Mouse (Mus musculus) liver, postnatal 0 days (tissue): Measurements from ENCODE around the gene Rogdi. TPM values are rescaled to one million over a fixed set of nuclear protein-coding genes. Genes with fewer than 3 reads are reported as not detected.

Experiments
- ATAC-seq: fragments of 200-750 bp; cut with Nextera tagmentation; 2 replicates; pipeline ENCODE4 v1.8.0; 2017; ENCODE audit warnings: mild to moderate bottlenecking, moderate library complexity
- DNase-seq: peaks from one replicate; pipeline ENCODE4 v3.0.0-alpha.2; 2016
- H3K27ac ChIP-seq: fragments of 300-500 bp; sonication (generic); 2 replicates; pipeline ENCODE4 v1.5.1; 2014; ENCODE audit warnings: antibody characterized with exemption, moderate library complexity, mild to moderate bottlenecking, low read depth
- H3K27me3 ChIP-seq: fragments of 300-500 bp; sonication (generic); 2 replicates; pipeline ENCODE4 v1.6.1; 2014; ENCODE audit warnings: low read length, control low read depth, mixed read lengths; ENCODE audit not compliant: insufficient read depth
- H3K36me3 ChIP-seq: fragments of 300-500 bp; sonication (generic); replicated peaks from 2 replicates; pipeline ENCODE4 v1.6.1; 2014; ENCODE audit warnings: mild to moderate bottlenecking, control low read depth, low read length, moderate library complexity, mixed read lengths; ENCODE audit not compliant: insufficient read depth
- H3K4me1 ChIP-seq: fragments of 300-500 bp; sonication (generic); 2 replicates; pipeline ENCODE4 v1.6.1; 2014; ENCODE audit warnings: antibody characterized with exemption, mild to moderate bottlenecking, control low read depth; ENCODE audit not compliant: insufficient read depth
- H3K4me2 ChIP-seq: fragments of 300-500 bp; sonication (generic); 2 replicates; pipeline ENCODE4 v1.6.1; 2014; ENCODE audit warnings: low read depth, mild to moderate bottlenecking, low read length, moderate library complexity, mixed read lengths
- H3K4me3 ChIP-seq: fragments of 300-500 bp; sonication (generic); 2 replicates; pipeline ENCODE4 v1.5.1; 2014; ENCODE audit warnings: low read depth, low read length
- H3K9ac ChIP-seq: fragments of 300-500 bp; sonication (generic); replicated peaks from 2 replicates; pipeline ENCODE4 v1.6.1; 2014; ENCODE audit warnings: mild to moderate bottlenecking, moderate library complexity
- H3K9me3 ChIP-seq: fragments of 300-500 bp; sonication (generic); 2 replicates; pipeline ENCODE4 v1.6.1; 2016; ENCODE audit warnings: mild to moderate bottlenecking, control low read depth, low read length, mixed read lengths
- CTCF ChIP-seq: sonication (generic); IDR thresholded peaks from 2 replicates; pipeline ENCODE4 v1.5.1; 2016; ENCODE audit warnings: antibody characterized with exemption, low read depth
- EP300 ChIP-seq: IDR thresholded peaks from 2 replicates; pipeline ENCODE4 v1.6.1; 2016; ENCODE audit warnings: antibody characterized with exemption, low read depth, mild to moderate bottlenecking
- WGBS: fragments of 180-500 bp; shearing (Covaris S2); extraction: QIAGEN DNeasy Blood & Tissue Kit; methylation state at CpG from one replicate; pipeline ENCODE4 v1.1.7; 2014; ENCODE audit not compliant: insufficient replicate concordance; 5-methylcytosine and 5-hydroxymethylcytosine counted together
- polyA plus RNA-seq: library from polyadenylated mRNA; unstranded; fragments of >200 nt; fragmentation: Nextera tagmentation; extraction: Ambion mirVana; gene quantifications from 2 replicates; pipeline ENCODE4 v1.2.1, GENCODE M21; 2015

Gene Rogdi
- polyA plus RNA-seq, 1 experiment from 2014 or later: 105 TPM

DNA sequence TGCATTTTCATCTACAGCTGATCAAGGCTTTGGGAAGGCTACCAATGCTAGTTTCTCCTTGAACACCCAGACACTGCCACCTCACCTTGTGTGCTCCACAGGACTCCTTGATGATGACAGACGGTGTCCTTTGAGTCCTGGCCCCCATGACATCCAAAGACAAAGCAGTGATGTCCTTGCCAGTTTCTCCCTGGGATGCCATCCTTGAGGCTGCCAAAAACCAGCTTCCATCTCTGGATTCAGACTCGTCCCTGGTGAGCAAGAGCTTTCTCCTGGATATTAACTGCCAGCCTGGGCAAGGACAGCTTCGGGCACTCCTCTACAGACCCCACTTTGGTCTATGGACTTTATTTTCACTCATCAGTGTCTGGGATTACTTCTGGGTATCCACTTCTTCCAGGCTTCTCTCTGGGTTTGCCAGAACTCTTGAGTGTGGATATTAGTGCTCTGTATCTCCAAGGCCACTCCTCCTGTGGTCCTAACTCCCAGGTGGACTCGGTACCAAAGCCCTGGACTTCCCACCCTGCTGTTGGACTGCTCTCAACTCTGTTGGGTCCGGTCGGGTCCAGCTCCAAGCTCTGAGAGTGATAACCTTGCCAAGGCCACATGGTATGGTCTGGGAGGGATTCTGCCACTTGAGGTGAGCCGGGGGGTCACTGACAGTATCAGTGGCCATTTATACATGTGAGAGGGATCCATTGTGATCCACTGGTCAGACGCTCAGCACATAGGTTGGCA, 47.8 kb downstream of the Rogdi start:
- H3K9me3 ChIP-seq: no peaks in the 10 kb centered on the region
- no peak overlapping the region for H3K9ac ChIP-seq
- H3K4me3 ChIP-seq: no peak overlapping the region
- no peak overlapping the region for H3K27ac ChIP-seq
- H3K36me3 ChIP-seq: no peaks in the 10 kb centered on the region
- no peak for ATAC-seq
- WGBS: 76% methylated on average over 8 of the region's 8 CpGs
- no peaks in the 10 kb centered on the region for H3K27me3 ChIP-seq
- TF ChIP-seq EP300 (no peak), CTCF (no peak)
- peaks cover 16% of the 10 kb centered on the region for H3K4me1 ChIP-seq
- DNase-seq: no peak
- H3K4me2 ChIP-seq: peak overlapping the region; percentile 94

DNA sequence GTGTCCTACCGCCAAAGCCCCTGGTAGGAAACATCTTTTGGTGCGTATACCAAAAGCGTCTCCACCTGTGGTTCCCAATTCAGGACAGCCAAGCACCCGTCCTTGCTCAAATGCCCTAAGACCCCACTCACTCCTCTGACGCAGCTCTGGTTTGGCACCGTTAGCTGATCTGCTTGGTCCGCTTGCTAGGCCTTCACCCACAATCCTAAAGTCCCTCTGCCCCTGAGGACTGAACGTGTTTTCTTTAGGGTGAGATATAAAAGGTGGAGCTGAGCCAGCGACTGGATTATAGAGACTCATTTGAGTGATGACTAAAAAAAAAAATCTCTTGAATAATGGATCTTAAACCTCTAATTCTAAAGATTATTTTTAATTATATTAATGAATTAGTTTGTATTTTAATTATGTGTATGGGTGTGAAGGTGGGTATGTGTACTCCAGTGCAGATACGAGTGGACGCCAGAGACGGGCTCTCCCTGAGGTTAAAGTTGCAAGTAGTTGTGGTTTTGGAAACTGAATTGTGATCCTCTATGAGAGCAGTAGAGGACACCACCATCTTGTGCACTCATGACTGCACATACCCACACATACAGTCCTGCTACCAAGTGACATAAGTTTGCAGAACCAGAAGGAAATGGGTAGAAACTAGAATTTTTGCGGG, 48.5 kb downstream of the Rogdi start:
- H3K4me2 ChIP-seq: peak overlapping the region; percentile 94
- TF ChIP-seq EP300: no peak
- no peak for TF ChIP-seq CTCF
- 12% methylated on average over 13 of the region's 13 CpGs for WGBS
- peak overlapping the region; percentile 84 for H3K9ac ChIP-seq
- no peaks in the 10 kb centered on the region for H3K36me3 ChIP-seq
- no peak for DNase-seq
- peaks cover 16% of the 10 kb centered on the region for H3K4me1 ChIP-seq
- no peaks in the 10 kb centered on the region for H3K9me3 ChIP-seq
- no peak for ATAC-seq
- H3K27ac ChIP-seq: peak overlapping the region; percentile 91
- H3K4me3 ChIP-seq: peak overlapping the region; percentile 87
- no peaks in the 10 kb centered on the region for H3K27me3 ChIP-seq

DNA sequence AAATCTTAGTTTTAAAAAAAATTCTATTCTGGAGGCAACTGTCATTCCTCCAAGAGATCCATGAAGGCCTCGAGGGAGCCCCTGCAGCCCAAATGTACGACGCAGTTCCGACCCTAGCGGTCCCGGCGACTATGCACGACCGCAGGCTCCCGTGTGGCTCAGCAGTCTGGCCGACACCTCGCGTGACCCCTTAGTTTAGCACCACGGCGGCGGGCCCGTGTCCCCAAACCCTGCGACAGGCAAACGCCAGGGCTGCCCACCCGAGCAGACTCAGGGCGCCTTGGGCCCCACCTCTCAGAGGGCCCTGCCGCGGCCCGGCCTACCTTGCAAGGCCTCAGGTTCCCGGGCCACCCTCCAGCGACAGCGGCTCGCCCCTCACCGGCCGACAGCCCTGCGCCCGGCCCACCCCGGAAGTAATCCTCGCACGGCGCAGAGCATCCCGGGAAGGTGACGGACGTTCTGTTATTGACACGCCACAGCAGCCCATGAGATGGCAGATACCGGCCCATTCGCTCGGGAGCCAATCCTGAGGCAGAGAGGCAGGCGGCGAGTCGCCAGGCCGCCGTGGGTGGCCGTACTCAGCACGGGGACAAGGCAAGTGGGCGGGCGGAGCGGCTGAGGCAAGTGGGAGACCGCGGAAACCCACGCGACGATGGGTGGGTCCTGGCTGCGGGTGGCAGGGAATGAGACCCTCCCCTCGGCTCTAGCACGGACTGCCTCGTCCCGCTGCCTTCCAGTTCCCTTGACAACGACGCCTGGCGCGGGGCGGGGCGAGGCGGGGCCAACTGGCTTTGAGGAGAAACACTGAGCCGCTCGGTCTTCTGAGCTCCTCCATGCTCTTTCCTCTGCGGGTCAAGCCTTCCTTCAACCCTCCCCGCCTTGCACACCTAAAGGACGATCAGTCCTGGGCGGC, 49.3 kb downstream of the Rogdi start, which contains the start of gene Anks3:
Gene Anks3 (minus strand): TSS at position 409 of the 913 bp plus-strand sequence.
- peak within 1 kb of the TSS; percentile 94 for H3K4me2 ChIP-seq
- H3K4me3 ChIP-seq: peak within 1 kb of the TSS; percentile 87
- DNase-seq (peak; percentile 95), ATAC-seq (peak; percentile 98)
- TF ChIP-seq EP300: no peak
- TF ChIP-seq CTCF: no peak
- no peaks in the 10 kb centered on the region for H3K9me3 ChIP-seq
- H3K27ac ChIP-seq: peak within 1 kb of the TSS; percentile 91
- H3K4me1 ChIP-seq: peaks cover 16% of the 10 kb centered on the region
- WGBS: under 1% methylated on average over 53 of the region's 76 CpGs
- peak within 1 kb of the TSS; percentile 84 for H3K9ac ChIP-seq
- H3K36me3 ChIP-seq: no peaks in the 10 kb centered on the region
- no peaks in the 10 kb centered on the region for H3K27me3 ChIP-seq

DNA sequence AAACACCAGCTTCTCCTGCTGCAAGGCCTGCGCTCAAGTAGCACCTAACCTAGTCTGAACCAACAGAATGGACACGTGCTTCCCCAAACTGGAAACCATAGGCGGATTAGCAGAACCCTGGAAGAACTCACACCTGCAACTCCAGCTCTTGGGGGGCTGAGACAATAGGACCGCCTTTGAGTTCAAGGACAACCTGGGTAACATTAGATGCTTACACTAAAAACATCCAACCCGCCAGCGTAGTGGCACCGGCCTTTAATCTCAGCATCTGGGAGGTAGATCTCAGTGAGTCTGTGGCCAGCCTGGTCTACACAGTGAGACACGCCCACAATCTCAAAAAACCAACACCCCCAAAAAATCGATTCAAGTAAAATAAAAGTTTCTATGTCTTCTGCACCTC, 50.0 kb downstream of the Rogdi start:
- Histone ChIP-seq H3K27me3 (no peaks in the 10 kb centered on the region), H3K4me3 (peak overlapping the region; percentile 87), H3K36me3 (no peaks in the 10 kb centered on the region), H3K27ac (peak overlapping the region; percentile 91; the same call in 1 of the 2 replicates), H3K4me1 (peaks cover 16% of the 10 kb centered on the region), H3K9me3 (no peaks in the 10 kb centered on the region), H3K4me2 (peak overlapping the region; percentile 94), H3K9ac (peak overlapping the region; percentile 84)
- DNase-seq (no peak), ATAC-seq (no peak)
- WGBS: 39% methylated on average over 9 of the region's 9 CpGs
- TF ChIP-seq CTCF (no peak), EP300 (no peak)

DNA sequence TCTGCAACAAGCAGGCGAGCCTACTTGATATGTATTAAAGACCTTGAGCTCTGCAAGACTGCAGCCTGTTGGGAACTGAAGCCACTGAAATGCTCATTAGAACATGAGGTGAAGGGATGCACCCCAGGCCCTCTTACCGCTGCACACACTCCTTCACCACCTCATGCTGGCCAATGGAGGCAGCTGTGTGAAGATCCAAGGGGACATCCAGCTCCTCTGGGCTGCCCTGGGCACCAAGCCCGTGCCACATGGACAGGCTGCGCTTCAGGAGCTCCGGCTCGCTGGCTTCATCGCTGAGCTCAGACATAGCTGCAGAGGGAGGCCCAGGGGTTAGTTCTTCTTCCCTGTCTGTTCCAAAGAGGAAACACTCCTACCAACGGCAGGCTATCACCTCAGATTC, 53.1 kb downstream of the Rogdi start:
- ATAC-seq: no peak
- no peak for TF ChIP-seq CTCF
- no peak for TF ChIP-seq EP300
- WGBS: 63% methylated on average over 8 of the region's 8 CpGs
- Histone ChIP-seq H3K9me3 (no peaks in the 10 kb centered on the region), H3K4me2 (no peak overlapping the region), H3K27ac (no peak overlapping the region; the same call in 1 of the 2 replicates), H3K36me3 (peaks cover 15% of the 10 kb centered on the region), H3K9ac (no peak overlapping the region), H3K4me1 (peaks cover 13% of the 10 kb centered on the region), H3K4me3 (no peak overlapping the region), H3K27me3 (no peaks in the 10 kb centered on the region)
- no peak for DNase-seq

Other genes with a start within 250 kb of the Rogdi start
- 46.8 and 50.3 TPM in 2 replicates for gene Cdip1, start 223.3 kb downstream of the Rogdi start, polyA plus RNA-seq
- 0.09 TPM in 1 of 2 replicates, not detected in the other for gene 4930562C15Rik, start 178.1 kb downstream of the Rogdi start, polyA plus RNA-seq
- gene Ubald1, start 133.2 kb downstream of the Rogdi start, polyA plus RNA-seq: 15.6 and 16.7 TPM in 2 replicates
- 34.8 and 36.7 TPM in 2 replicates for gene Mgrn1, start 127.3 kb downstream of the Rogdi start, polyA plus RNA-seq
- 38.9 and 40.2 TPM in 2 replicates for gene Nudt16l1, start 74.8 kb downstream of the Rogdi start, polyA plus RNA-seq
- 10.5 and 13.0 TPM in 2 replicates for gene Anks3, start 49.3 kb downstream of the Rogdi start, polyA plus RNA-seq
- not detected in 2 replicates for gene Sept12, start 15.7 kb downstream of the Rogdi start, polyA plus RNA-seq
- 23.6 and 23.7 TPM in 2 replicates for gene Smim22, start 6.3 kb downstream of the Rogdi start, polyA plus RNA-seq
- 31.4 and 35.7 TPM in 2 replicates for gene Glyr1, start 36.3 kb upstream of the Rogdi start, polyA plus RNA-seq
- 6.4 and 6.5 TPM in 2 replicates for gene Ubn1, start 36.5 kb upstream of the Rogdi start, polyA plus RNA-seq
- 0.39 and 0.54 TPM in 2 replicates for gene Ppl, start 118.9 kb upstream of the Rogdi start, polyA plus RNA-seq
- 0.04 TPM in 1 of 2 replicates, not detected in the other for gene Sec14l5, start 133.6 kb upstream of the Rogdi start, polyA plus RNA-seq
- 7.3 and 7.7 TPM in 2 replicates for gene Nagpa, start 190.5 kb upstream of the Rogdi start, polyA plus RNA-seq
- 1.8 and 2.4 TPM in 2 replicates for gene AU021092, start 208.7 kb upstream of the Rogdi start, polyA plus RNA-seq
- gene Alg1, start 220.1 kb upstream of the Rogdi start, polyA plus RNA-seq: 16.3 and 16.9 TPM in 2 replicates
- 8.3 and 8.9 TPM in 2 replicates for gene Eef2kmt, start 242.4 kb upstream of the Rogdi start, polyA plus RNA-seq